Mouse (Mus musculus) small intestine, adult 2 months (tissue): ENCODE measurements at regions not wholly inside any gene's neighbourhood (a gene's known extent, or its start where the extent isn't known, plus 50 kb on each side); places are given as distances from the start of the nearest gene placed in this dataset.

Experiments used
- H3K27ac ChIP-seq: fragments of 200-500 bp; 2 replicates; pipeline ENCODE4 v1.5.1; 2012; ENCODE audit warnings: low read depth, low read length, control low read depth, inconsistent platforms; ENCODE audit not compliant: insufficient read depth
- H3K27me3 ChIP-seq: fragments of 200-500 bp; 2 replicates; pipeline ENCODE4 v1.6.1; 2012; ENCODE audit warnings: mild to moderate bottlenecking, moderate library complexity, low read length, inconsistent platforms; ENCODE audit not compliant: control insufficient read depth, insufficient read depth
- H3K36me3 ChIP-seq: fragments of 200-500 bp; 2 replicates; pipeline ENCODE4 v1.6.1; 2012; ENCODE audit warnings: mild to moderate bottlenecking, low read length, control low read depth, inconsistent platforms; ENCODE audit not compliant: control insufficient read depth, insufficient read depth
- H3K4me1 ChIP-seq: fragments of 200-500 bp; 2 replicates; pipeline ENCODE4 v1.6.1; 2012; ENCODE audit warnings: low read length, inconsistent platforms, mixed read lengths; ENCODE audit not compliant: control insufficient read depth, insufficient read depth, insufficient read length
- H3K4me3 ChIP-seq: fragments of 200-500 bp; 2 replicates; pipeline ENCODE4 v1.5.1; 2012; ENCODE audit warnings: low read depth, mild to moderate bottlenecking, control low read depth, inconsistent platforms, low read length, moderate library complexity
- CTCF ChIP-seq: fragments of 200-500 bp; IDR thresholded peaks from 2 replicates; pipeline ENCODE4 v1.5.1; 2012; ENCODE audit warnings: low read depth, mild to moderate bottlenecking, control low read depth, inconsistent platforms, low read length, moderate library complexity, mixed read lengths; ENCODE audit not compliant: insufficient replicate concordance, insufficient read length; ENCODE audit errors: extremely low read depth
- POLR2A ChIP-seq: fragments of 200-500 bp; IDR thresholded peaks from 2 replicates; pipeline ENCODE4 v1.6.1; 2012; ENCODE audit warnings: low read depth, mild to moderate bottlenecking, control low read depth, inconsistent platforms, low read length, moderate library complexity
- WGBS: fragments of 180-500 bp; shearing (Covaris S2); methylation state at CpG from one replicate; pipeline ENCODE4 v1.1.7; 2018; 5-methylcytosine and 5-hydroxymethylcytosine counted together

DNA sequence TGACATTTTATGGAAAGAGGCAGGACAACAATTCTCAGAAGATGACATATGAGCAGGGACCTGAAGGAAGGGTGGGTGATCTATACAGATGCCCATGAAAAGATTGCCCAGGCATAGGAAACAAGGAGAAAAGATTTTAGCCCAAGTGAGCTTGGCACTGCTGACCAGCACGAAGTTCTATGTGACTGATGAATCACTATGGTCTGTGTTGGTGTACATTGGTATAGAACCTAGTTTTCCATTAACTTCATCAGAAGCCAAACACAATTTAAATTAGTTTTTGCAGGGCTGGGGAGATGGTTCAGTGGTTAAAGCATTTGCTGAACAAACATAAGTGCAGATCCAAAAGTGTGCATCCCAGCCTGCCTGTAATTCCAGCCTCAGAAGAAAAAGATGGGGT, 847.2 kb downstream of the Diaph3 start:
- Histone ChIP-seq H3K4me1 (no peaks in the 10 kb centered on the region), H3K27me3 (no peaks in the 10 kb centered on the region), H3K27ac (no peak overlapping the region), H3K4me3 (no peak overlapping the region), H3K36me3 (no peaks in the 10 kb centered on the region)
- no peak for TF ChIP-seq POLR2A
- TF ChIP-seq CTCF: no peak
- 41% methylated on average over 1 of the region's 1 CpGs for WGBS

DNA sequence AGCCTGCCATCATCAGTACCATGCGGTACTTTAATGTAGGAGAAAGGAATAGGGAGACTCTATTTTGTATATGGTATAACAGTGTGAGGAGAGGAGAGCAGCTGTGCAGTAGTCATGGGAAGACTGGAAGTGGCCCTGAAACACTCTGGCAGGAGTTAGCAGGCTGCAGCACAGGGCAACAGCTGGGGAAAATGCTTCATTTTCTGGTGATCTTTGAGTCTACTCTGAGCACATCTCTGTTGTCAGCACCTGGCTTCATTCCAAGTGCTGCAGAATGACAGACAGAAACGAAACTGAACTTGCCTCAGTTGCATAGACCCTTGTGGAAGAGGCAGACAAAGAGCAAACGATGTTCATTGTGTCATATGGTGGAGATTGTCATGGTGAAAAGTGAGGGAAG, 847.7 kb downstream of the Diaph3 start:
- Histone ChIP-seq H3K36me3 (no peaks in the 10 kb centered on the region), H3K27ac (no peak overlapping the region), H3K27me3 (no peaks in the 10 kb centered on the region), H3K4me3 (no peak overlapping the region), H3K4me1 (no peaks in the 10 kb centered on the region)
- no peak for TF ChIP-seq POLR2A
- no peak for TF ChIP-seq CTCF
- WGBS: 51% methylated on average over 3 of the region's 3 CpGs

DNA sequence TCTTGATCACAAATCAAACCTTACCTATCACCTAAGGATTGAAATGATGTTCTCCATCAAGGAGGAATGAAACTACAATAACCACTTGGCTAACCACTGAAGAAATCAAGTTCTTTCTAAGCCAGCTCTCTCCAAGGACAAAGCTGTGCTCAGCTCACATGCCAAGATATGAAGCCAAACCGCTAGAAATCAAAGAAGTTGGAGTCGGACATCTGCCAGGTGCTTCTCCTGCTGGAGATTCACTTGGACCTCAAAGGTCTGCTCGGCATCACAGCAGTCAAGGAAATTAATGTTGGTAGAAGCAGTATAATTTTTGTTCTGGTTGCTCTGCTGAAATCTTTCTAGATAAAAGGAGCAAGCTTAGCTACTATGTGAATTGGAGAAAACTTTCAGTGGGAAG, 850.5 kb downstream of the Diaph3 start:
- TF ChIP-seq CTCF (no peak), POLR2A (no peak)
- 91% methylated on average over 3 of the region's 3 CpGs for WGBS
- no peak overlapping the region for H3K4me3 ChIP-seq
- H3K27ac ChIP-seq: no peak overlapping the region
- H3K27me3 ChIP-seq: no peaks in the 10 kb centered on the region
- H3K36me3 ChIP-seq: no peaks in the 10 kb centered on the region
- H3K4me1 ChIP-seq: no peaks in the 10 kb centered on the region

DNA sequence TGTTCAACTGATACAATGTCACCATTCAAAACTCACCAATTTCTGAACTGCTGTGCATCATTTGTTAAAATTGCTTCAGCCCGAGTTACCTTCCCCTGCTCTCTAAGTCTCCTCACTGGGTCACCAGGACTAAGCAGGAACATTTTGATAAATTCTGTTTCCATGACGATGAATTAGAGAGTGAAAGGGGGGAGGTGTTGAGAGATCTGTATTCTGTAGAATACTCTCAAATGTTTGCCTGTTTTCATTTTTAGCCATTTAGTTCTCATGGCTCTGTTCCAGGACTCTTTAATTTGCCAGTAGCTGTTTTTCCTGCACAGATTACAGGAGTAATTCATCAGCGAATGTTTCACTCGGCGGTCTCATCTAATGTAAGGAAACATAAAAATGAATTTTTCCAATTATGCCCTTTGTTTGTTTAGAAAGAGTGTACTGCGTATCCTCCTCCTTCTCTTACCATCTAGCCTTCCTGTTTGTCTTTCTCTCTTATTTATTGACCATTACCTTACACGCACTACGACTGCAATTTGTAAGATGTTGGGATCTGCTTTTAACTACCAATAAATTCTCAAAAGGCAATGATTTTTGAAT, 879.3 kb downstream of the Diaph3 start:
- WGBS: 65% methylated on average over 8 of the region's 8 CpGs
- Histone ChIP-seq H3K4me3 (no peak overlapping the region), H3K36me3 (no peaks in the 10 kb centered on the region), H3K27ac (no peak overlapping the region), H3K4me1 (no peaks in the 10 kb centered on the region), H3K27me3 (no peaks in the 10 kb centered on the region)
- TF ChIP-seq CTCF: no peak
- no peak for TF ChIP-seq POLR2A

DNA sequence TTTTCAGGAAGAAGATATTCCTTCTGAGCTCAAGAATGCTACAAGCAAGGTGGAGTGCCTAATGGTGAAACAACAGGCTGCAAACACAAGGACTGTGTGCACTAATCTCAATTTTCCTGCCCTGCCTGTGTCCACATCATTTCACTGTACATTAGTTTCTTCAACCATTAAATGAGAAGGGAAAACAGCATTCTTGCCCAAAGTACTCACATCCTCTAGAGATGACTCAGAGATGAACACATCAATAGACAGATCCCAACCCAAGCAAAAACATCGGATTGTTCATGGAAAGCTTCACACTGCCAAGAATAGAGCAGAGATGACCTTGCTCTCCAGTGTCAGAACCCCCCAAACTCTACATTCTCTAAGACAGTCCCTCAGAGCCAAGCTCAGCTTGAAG, 886.8 kb downstream of the Diaph3 start:
- Histone ChIP-seq H3K4me1 (no peaks in the 10 kb centered on the region), H3K36me3 (no peaks in the 10 kb centered on the region), H3K27ac (no peak overlapping the region), H3K27me3 (no peaks in the 10 kb centered on the region), H3K4me3 (no peak overlapping the region)
- WGBS: 45% methylated on average over 1 of the region's 1 CpGs
- TF ChIP-seq POLR2A (no peak), CTCF (no peak)

- Histone ChIP-seq H3K36me3 (no peaks in the 10 kb centered on the region), H3K27ac (no peak overlapping the region), H3K27me3 (no peaks in the 10 kb centered on the region), H3K4me1 (no peaks in the 10 kb centered on the region), H3K4me3 (no peak overlapping the region)
- no peak for TF ChIP-seq POLR2A
- no peak for TF ChIP-seq CTCF
Measured at GRCm38 (mm10) chr14:86251617-86252016, 889.4 kb downstream of the Diaph3 start.

DNA sequence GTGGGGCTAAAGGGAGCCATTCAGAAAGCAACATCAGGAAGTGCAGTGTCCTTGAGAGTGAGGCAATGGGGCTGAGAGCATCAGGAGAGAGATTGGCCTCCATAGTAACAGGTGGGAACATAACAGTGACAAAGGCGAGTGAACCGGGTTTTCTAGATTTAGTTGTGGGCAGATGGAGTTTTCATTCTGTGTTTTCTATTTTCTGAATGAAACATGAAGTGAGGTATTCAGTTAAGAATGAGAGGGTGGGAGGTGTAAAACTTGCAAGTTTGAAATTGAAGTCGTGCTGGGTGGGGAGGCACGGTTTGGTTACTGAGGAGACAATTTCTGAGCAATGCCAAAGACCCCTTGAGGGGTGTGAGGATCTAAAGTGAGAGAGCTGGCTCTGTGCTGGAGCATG, 893.3 kb downstream of the Diaph3 start:
- H3K4me3 ChIP-seq: no peak overlapping the region

More for the DNA sequence above, 893.3 kb downstream of the Diaph3 start:
- Histone ChIP-seq H3K4me1 (no peaks in the 10 kb centered on the region), H3K27me3 (no peaks in the 10 kb centered on the region), H3K36me3 (no peaks in the 10 kb centered on the region), H3K27ac (no peak overlapping the region)
- WGBS: 87% methylated on average over 4 of the region's 4 CpGs
- TF ChIP-seq POLR2A (no peak), CTCF (no peak)
